Mouse (Mus musculus) brain, embryonic 14.5 days (tissue): ENCODE measurements around the gene Dynlrb1. TPM values are rescaled to one million over a fixed set of nuclear protein-coding genes. Genes with fewer than 3 reads are reported as not detected.

Source experiments
- DNase-seq: peaks from one replicate; pipeline ENCODE4 v3.0.0-alpha.2; 2011; ENCODE audit warnings: low read depth
- CTCF ChIP-seq: fragments of 200-500 bp; IDR thresholded peaks from 2 replicates; pipeline ENCODE4 v1.5.1; 2012; ENCODE audit warnings: inconsistent platforms, mild to moderate bottlenecking, moderate library complexity, borderline replicate concordance; ENCODE audit not compliant: insufficient read depth, insufficient read length; ENCODE audit errors: extremely low read depth
- POLR2A ChIP-seq: fragments of 200-500 bp; IDR thresholded peaks from 2 replicates; pipeline ENCODE4 v1.6.1; 2012; ENCODE audit warnings: mild to moderate bottlenecking, inconsistent platforms, borderline replicate concordance; ENCODE audit not compliant: poor library complexity, insufficient read depth, insufficient read length, severe bottlenecking; ENCODE audit errors: extremely low read depth
- polyA plus RNA-seq: library from polyadenylated mRNA; depleted of rRNA; stranded (reverse); fragments of >200 nt; gene quantifications from 2 replicates; pipeline ENCODE4 v1.2.3, GENCODE M21; 2012; rRNA removed

Dynlrb1 gene
- 748 and 859 TPM in 2 replicates for polyA plus RNA-seq

GRCm38 (mm10) chr2:155236362-155236992 is at the start of gene Dynlrb1:
Gene Dynlrb1 (plus strand): TSS chr2:155236533.
- peak; percentile 99 for DNase-seq
- TF ChIP-seq POLR2A (no peak; the same call in 1 of the 2 replicates), CTCF (no peak)

- peak; percentile 62; the same call in 1 of the 2 replicates for TF ChIP-seq CTCF
- no peak for TF ChIP-seq POLR2A
- DNase-seq = peak; percentile 54
These were observed 28.9 kb upstream of the Dynlrb1 start for GRCm38 (mm10) chr2:155207419-155207818.

GRCm38 (mm10) chr2:155223145-155223544 is 13.2 kb upstream of the Dynlrb1 start:
- TF ChIP-seq POLR2A (no peak), CTCF (no peak)
- no peak for DNase-seq

- TF ChIP-seq POLR2A (no peak), CTCF (no peak)
These were observed 11.6 kb upstream of the Dynlrb1 start for GRCm38 (mm10) chr2:155224721-155225120.

GRCm38 (mm10) chr2:155235746-155236361 is 479 bp upstream of the Dynlrb1 start:
- DNase-seq = no peak
- TF ChIP-seq POLR2A = no peak
- TF ChIP-seq CTCF = no peak

More at GRCm38 (mm10) chr2:155224721-155225120, 11.6 kb upstream of the Dynlrb1 start:
- no peak for DNase-seq

- no peak for DNase-seq
- TF ChIP-seq POLR2A (no peak), CTCF (no peak)
These were observed 943 bp downstream of the Dynlrb1 start for GRCm38 (mm10) chr2:155237276-155237675.

GRCm38 (mm10) chr2:155240915-155241314 is 4.6 kb downstream of the Dynlrb1 start:
- TF ChIP-seq POLR2A = no peak
- peak; percentile 8; the same call in 1 of the 2 replicates for TF ChIP-seq CTCF
- DNase-seq = peak; percentile 8

- no peak for DNase-seq
These were observed 6.0 kb downstream of the Dynlrb1 start for GRCm38 (mm10) chr2:155242296-155242855.

GRCm38 (mm10) chr2:155246231-155246630 is 9.9 kb downstream of the Dynlrb1 start:
- no peak for DNase-seq
- no peak for TF ChIP-seq CTCF
- no peak for TF ChIP-seq POLR2A

More at GRCm38 (mm10) chr2:155242296-155242855, 6.0 kb downstream of the Dynlrb1 start:
- TF ChIP-seq CTCF (no peak), POLR2A (no peak)

GRCm38 (mm10) chr2:155248206-155248605 is 11.9 kb downstream of the Dynlrb1 start:
- no peak for TF ChIP-seq POLR2A
- TF ChIP-seq CTCF = no peak

GRCm38 (mm10) chr2:155248718-155249117 is 12.4 kb downstream of the Dynlrb1 start:
- TF ChIP-seq CTCF (0 out of 2 replicates have a peak, but pooled peaks have one; percentile 3), POLR2A (no peak)
- DNase-seq = no peak

More at GRCm38 (mm10) chr2:155248206-155248605, 11.9 kb downstream of the Dynlrb1 start:
- no peak for DNase-seq
